Mouse (Mus musculus) lung, adult 10 weeks (tissue): ENCODE results near the gene Fam205a4. TPM values are rescaled to one million over a fixed set of nuclear protein-coding genes. Genes with fewer than 3 reads are reported as not detected.

Experiments
- polyA plus RNA-seq: library from polyadenylated mRNA; stranded (reverse); fragments of 350-450 nt; fragmentation: Illumina TruSeq; extraction: RNeasy Lipid Tissue Mini Kit (QIAGEN cat#74804); gene quantifications from one replicate; pipeline ENCODE4 v1.2.3, GENCODE M21; 2014; ENCODE audit warnings: low read depth, low replicate concordance; ENCODE audit not compliant: insufficient read depth

The Fam205a4 gene
- 0.52 TPM for polyA plus RNA-seq

DNA sequence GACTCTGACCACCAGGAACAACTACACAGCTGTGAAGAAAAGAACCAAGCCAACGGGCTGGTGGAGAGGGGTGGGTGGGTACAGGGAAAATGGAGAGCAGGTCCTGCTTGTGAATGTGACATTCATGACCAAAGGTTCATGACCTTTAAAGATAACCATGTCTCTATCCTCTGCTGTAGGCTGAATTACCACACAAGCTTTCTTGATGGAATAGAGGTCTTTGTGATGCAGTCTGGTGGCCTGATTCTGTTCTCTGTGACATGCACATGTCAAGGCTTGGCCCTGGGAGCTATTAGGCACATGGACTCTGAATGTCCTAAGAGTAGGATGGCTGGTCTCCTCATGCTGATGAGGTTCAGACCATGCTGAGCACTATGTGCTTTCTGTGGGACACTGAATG is at the start of gene Fam205a4:
Gene Fam205a4 (plus strand): TSS at position 301 of the 400 bp plus-strand sequence.

DNA sequence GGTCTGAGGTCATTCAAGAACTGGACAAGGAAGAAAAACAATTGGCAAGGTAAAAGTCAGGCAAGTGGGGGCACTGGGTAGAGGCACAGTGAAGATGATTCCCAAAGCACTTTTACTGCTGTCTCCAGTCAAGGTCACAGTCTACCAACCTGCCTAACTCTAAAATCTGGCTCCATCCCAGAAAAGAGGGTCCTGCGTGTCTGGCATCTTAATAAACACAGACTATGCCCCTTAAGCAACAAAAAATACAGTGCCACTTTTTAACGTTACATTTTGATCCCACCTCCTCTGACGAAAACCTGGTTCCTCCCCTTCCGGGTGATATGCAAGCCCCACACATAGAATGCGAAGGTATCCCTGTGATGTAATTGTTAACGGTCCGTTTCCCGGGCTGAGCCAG is 24.6 kb upstream of the Fam205a4 start, which contains the start of gene Gm20878:
Gene Gm20878 (plus strand): TSS at position 301 of the 400 bp plus-strand sequence.

Other genes with a start within 250 kb of the Fam205a4 start
- 75.4 TPM for gene Dctn3, start 242.9 kb upstream of the Fam205a4 start, polyA plus RNA-seq
- gene Arid3c, start 234.9 kb upstream of the Fam205a4 start, polyA plus RNA-seq, result not detected
- 25.0 TPM for gene Galt, start 210.8 kb upstream of the Fam205a4 start, polyA plus RNA-seq
- 29.9 TPM for gene Sigmar1, start 209.9 kb upstream of the Fam205a4 start, polyA plus RNA-seq
- gene Ccl27a, start 191.8 kb upstream of the Fam205a4 start, polyA plus RNA-seq, result 27.6 TPM
- gene Gm21541, start 62.4 kb upstream of the Fam205a4 start, polyA plus RNA-seq, result 46.0 TPM
- 3.1 TPM for gene Gm20878, start 24.5 kb upstream of the Fam205a4 start, polyA plus RNA-seq
- gene Gm21093, start 68.7 kb downstream of the Fam205a4 start, polyA plus RNA-seq, result not detected
- gene Gm3893, start 125.1 kb downstream of the Fam205a4 start, polyA plus RNA-seq, result not detected
- not detected for gene Gm13304, start 148.8 kb downstream of the Fam205a4 start, polyA plus RNA-seq
- 1.8 TPM for gene Gm13306, start 187.4 kb downstream of the Fam205a4 start, polyA plus RNA-seq
- 1.1 TPM for gene Gm13305, start 202.5 kb downstream of the Fam205a4 start, polyA plus RNA-seq